12 mouse cellular contexts compared by ENCODE assay signal in genomic region chr6:31625055-31625454, GRCm38 (mm10).
"Had no signal": no experiment of that assay in that cellular context is flagged by ENCODE, and none has a peak within 500 bp of the region (broad histone marks: within the 10 kb centered on the region; RNA-seq: fewer than 3 reads in every experiment).

No protein-coding gene starts in this region.

- H3K27me3 ChIP-seq: intestine, embryonic 15.5 days; limb, embryonic 13.5 days; neural tube, embryonic 15.5 days had no signal

- ATAC-seq: intestine, embryonic 15.5 days had no signal

- H3K36me3 ChIP-seq: intestine, embryonic 15.5 days; limb, embryonic 13.5 days; midbrain, embryonic 10.5 days; neural tube, embryonic 15.5 days had no signal

- H3K4me1 ChIP-seq: intestine, embryonic 15.5 days; neural tube, embryonic 15.5 days had no signal

- H3K9me3 ChIP-seq: intestine, embryonic 15.5 days; neural tube, embryonic 15.5 days had no signal

- H3K4me2 ChIP-seq: intestine, embryonic 15.5 days; limb, embryonic 13.5 days; neural tube, embryonic 15.5 days had no signal

- H3K9ac ChIP-seq: intestine, embryonic 15.5 days; limb, embryonic 13.5 days; neural tube, embryonic 15.5 days had no signal

- H3K27ac ChIP-seq: intestine, embryonic 15.5 days; limb, embryonic 13.5 days; midbrain, embryonic 10.5 days; neural tube, embryonic 15.5 days; stomach, postnatal 0 days had no signal

- DNase-seq: kidney, adult 18-20 months; kidney, postnatal 10 days; kidney, postnatal 4 days; left cerebral cortex, postnatal 4 days; midbrain, embryonic 14.5 days; thymus, postnatal 14 days had no signal

- H3K4me3 ChIP-seq: intestine, embryonic 15.5 days; limb, embryonic 13.5 days; midbrain, embryonic 10.5 days; myocyte; neural tube, embryonic 15.5 days had no signal
